Mouse (Mus musculus): ENCODE results near the gene Caln1. TPM values are rescaled to one million over a fixed set of nuclear protein-coding genes. Genes with fewer than 3 reads are reported as not detected.

The Caln1 gene
- polyA plus RNA-seq, 1 experiment from 2014 or later = 0.95 TPM

DNA sequence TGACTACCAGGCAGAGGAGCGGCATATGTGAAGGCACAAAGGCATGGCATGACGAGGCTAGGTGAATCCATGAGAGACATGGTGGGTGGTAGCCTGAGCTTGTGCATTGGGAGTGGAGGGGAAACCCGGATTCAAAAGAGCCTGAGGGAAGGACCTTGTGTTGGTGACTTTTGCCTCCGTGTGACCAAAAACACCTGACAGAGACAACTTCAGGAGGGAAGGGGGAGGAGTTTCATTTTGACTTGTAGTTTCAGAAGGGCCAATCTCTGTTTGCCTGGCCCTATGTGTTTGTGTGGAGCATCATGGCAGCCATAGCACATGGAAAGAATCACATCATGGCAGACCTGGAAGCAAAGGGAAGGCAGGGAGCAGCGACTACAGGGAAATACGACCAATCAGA is 479.3 kb downstream of the Caln1 start:
- Histone ChIP-seq H3K27ac (ENCODE audit: low read length) (no peak overlapping the region), H3K4me3 (ENCODE audit: low read length) (no peak overlapping the region), H3K9ac (replicated peaks; ENCODE audit: low read length) (no peak overlapping the region), H3K27me3 (ENCODE audit: insufficient read depth, low read length) (no peaks in the 10 kb centered on the region), H3K4me2 (replicated peaks; ENCODE audit: low read depth, low read length) (no peak overlapping the region), H3K9me3 (ENCODE audit: low read length) (no peaks in the 10 kb centered on the region), H3K4me1 (ENCODE audit: insufficient read depth, low read length) (peaks cover under 1% of the 10 kb centered on the region; the same call in 1 of the 2 replicates), H3K36me3 (ENCODE audit: insufficient read depth, low read length) (no peaks in the 10 kb centered on the region)
- 85% methylated on average over 6 of the region's 6 CpGs for WGBS
- ATAC-seq (ENCODE audit: low FRiP score, low TSS enrichment) = no peak

- no peaks in the 10 kb centered on the region for H3K9me3 ChIP-seq (ENCODE audit: low read length)
- no peaks in the 10 kb centered on the region for H3K36me3 ChIP-seq (ENCODE audit: insufficient read depth, low read length)
- H3K9ac ChIP-seq (replicated peaks; ENCODE audit: low read length) = no peak overlapping the region
- WGBS = 57% methylated on average over 4 of the region's 4 CpGs
- no peak for ATAC-seq (ENCODE audit: low FRiP score, low TSS enrichment)
- no peak overlapping the region for H3K4me3 ChIP-seq (ENCODE audit: low read length)
- peaks cover 3% of the 10 kb centered on the region; the same call in 1 of the 2 replicates for H3K4me1 ChIP-seq (ENCODE audit: insufficient read depth, low read length)
- no peaks in the 10 kb centered on the region for H3K27me3 ChIP-seq (ENCODE audit: insufficient read depth, low read length)
- H3K4me2 ChIP-seq (replicated peaks; ENCODE audit: low read depth, low read length) = no peak overlapping the region
- no peak overlapping the region for H3K27ac ChIP-seq (ENCODE audit: low read length)
Observed at GRCm38 (mm10) chr5:130849610-130850009, 480.4 kb downstream of the Caln1 start.

- H3K9ac ChIP-seq (replicated peaks; ENCODE audit: low read length) = peak overlapping the region; percentile 39; the same call in 1 of the 2 replicates
- H3K27me3 ChIP-seq (ENCODE audit: insufficient read depth, low read length) = no peaks in the 10 kb centered on the region
- no peaks in the 10 kb centered on the region for H3K9me3 ChIP-seq (ENCODE audit: low read length)
- H3K4me3 ChIP-seq (ENCODE audit: low read length) = peak overlapping the region; percentile 23; the same call in 1 of the 2 replicates
- no peak overlapping the region for H3K27ac ChIP-seq (ENCODE audit: low read length)
- 11% methylated on average over 11 of the region's 11 CpGs for WGBS
- peaks cover 3% of the 10 kb centered on the region; the same call in 1 of the 2 replicates for H3K4me1 ChIP-seq (ENCODE audit: insufficient read depth, low read length)
- no peaks in the 10 kb centered on the region for H3K36me3 ChIP-seq (ENCODE audit: insufficient read depth, low read length)
- ATAC-seq (ENCODE audit: low FRiP score, low TSS enrichment) = no peak
- H3K4me2 ChIP-seq (replicated peaks; ENCODE audit: low read depth, low read length) = peak overlapping the region; percentile 42
Observed at GRCm38 (mm10) chr5:130852182-130852581, 482.9 kb downstream of the Caln1 start.

DNA sequence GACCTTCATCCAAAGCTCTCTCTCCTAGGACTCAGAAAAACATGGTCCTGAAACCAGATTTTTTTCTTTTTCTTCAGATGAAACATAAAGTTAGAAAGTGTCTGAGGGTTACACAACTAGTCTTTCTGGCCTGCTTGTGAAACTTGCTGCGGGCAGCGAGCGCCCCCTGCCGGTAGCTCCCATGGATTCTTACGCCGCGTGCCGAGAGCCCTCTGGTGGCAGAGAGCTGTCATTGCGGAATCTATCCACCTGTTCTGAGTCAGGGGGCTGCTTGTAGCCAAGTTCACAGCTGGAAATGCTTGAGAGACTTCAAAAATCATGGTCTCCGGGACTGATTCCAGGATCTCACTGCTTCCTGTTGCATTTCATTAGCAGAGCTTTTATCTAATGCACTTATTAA is 484.1 kb downstream of the Caln1 start:
- peaks cover 3% of the 10 kb centered on the region; the same call in 1 of the 2 replicates for H3K4me1 ChIP-seq (ENCODE audit: insufficient read depth, low read length)
- no peak overlapping the region for H3K9ac ChIP-seq (replicated peaks; ENCODE audit: low read length)
- H3K4me3 ChIP-seq (ENCODE audit: low read length) = no peak overlapping the region
- WGBS = under 1% methylated on average over 10 of the region's 10 CpGs
- H3K9me3 ChIP-seq (ENCODE audit: low read length) = no peaks in the 10 kb centered on the region
- ATAC-seq (ENCODE audit: low FRiP score, low TSS enrichment) = no peak
- H3K27ac ChIP-seq (ENCODE audit: low read length) = no peak overlapping the region
- no peaks in the 10 kb centered on the region for H3K36me3 ChIP-seq (ENCODE audit: insufficient read depth, low read length)
- no peak overlapping the region for H3K4me2 ChIP-seq (replicated peaks; ENCODE audit: low read depth, low read length)
- no peaks in the 10 kb centered on the region for H3K27me3 ChIP-seq (ENCODE audit: insufficient read depth, low read length)

GRCm38 (mm10) chr5:130854430-130854829 is 485.2 kb downstream of the Caln1 start:
- H3K4me2 ChIP-seq (replicated peaks; ENCODE audit: low read depth, low read length) = no peak overlapping the region
- H3K9ac ChIP-seq (replicated peaks; ENCODE audit: low read length) = no peak overlapping the region
- whole genome bisulfite sequencing = 80% methylated on average over 7 of the region's 7 CpGs
- no peak overlapping the region for H3K27ac ChIP-seq (ENCODE audit: low read length)
- peaks cover 3% of the 10 kb centered on the region; the same call in 1 of the 2 replicates for H3K4me1 ChIP-seq (ENCODE audit: insufficient read depth, low read length)
- H3K27me3 ChIP-seq (ENCODE audit: insufficient read depth, low read length) = no peaks in the 10 kb centered on the region
- no peaks in the 10 kb centered on the region for H3K9me3 ChIP-seq (ENCODE audit: low read length)
- H3K36me3 ChIP-seq (ENCODE audit: insufficient read depth, low read length) = no peaks in the 10 kb centered on the region
- no peak overlapping the region for H3K4me3 ChIP-seq (ENCODE audit: low read length)
- ATAC-seq (ENCODE audit: low FRiP score, low TSS enrichment) = no peak

- Histone ChIP-seq H3K4me1 (ENCODE audit: insufficient read depth, low read length) (peaks cover 3% of the 10 kb centered on the region; the same call in 1 of the 2 replicates), H3K27me3 (ENCODE audit: insufficient read depth, low read length) (no peaks in the 10 kb centered on the region), H3K9ac (replicated peaks; ENCODE audit: low read length) (no peak overlapping the region), H3K36me3 (ENCODE audit: insufficient read depth, low read length) (no peaks in the 10 kb centered on the region), H3K4me3 (ENCODE audit: low read length) (no peak overlapping the region), H3K27ac (ENCODE audit: low read length) (no peak overlapping the region), H3K4me2 (replicated peaks; ENCODE audit: low read depth, low read length) (no peak overlapping the region), H3K9me3 (ENCODE audit: low read length) (no peaks in the 10 kb centered on the region)
- WGBS = 28% methylated on average over 8 of the region's 8 CpGs
- ATAC-seq (ENCODE audit: low FRiP score, low TSS enrichment) = no peak
Observed at GRCm38 (mm10) chr5:130858148-130858547, 488.9 kb downstream of the Caln1 start.

GRCm38 (mm10) chr5:130858706-130859105 is 489.5 kb downstream of the Caln1 start:
- no peaks in the 10 kb centered on the region for H3K27me3 ChIP-seq (ENCODE audit: insufficient read depth, low read length)
- no peak for ATAC-seq (ENCODE audit: low FRiP score, low TSS enrichment)
- H3K4me1 ChIP-seq (ENCODE audit: insufficient read depth, low read length) = peaks cover under 1% of the 10 kb centered on the region; the same call in 1 of the 2 replicates
- H3K9ac ChIP-seq (replicated peaks; ENCODE audit: low read length) = no peak overlapping the region
- no peak overlapping the region for H3K27ac ChIP-seq (ENCODE audit: low read length)
- H3K9me3 ChIP-seq (ENCODE audit: low read length) = no peaks in the 10 kb centered on the region
- no peaks in the 10 kb centered on the region for H3K36me3 ChIP-seq (ENCODE audit: insufficient read depth, low read length)
- 77% methylated on average over 3 of the region's 3 CpGs for WGBS
- H3K4me2 ChIP-seq (replicated peaks; ENCODE audit: low read depth, low read length) = no peak overlapping the region
- H3K4me3 ChIP-seq (ENCODE audit: low read length) = no peak overlapping the region

DNA sequence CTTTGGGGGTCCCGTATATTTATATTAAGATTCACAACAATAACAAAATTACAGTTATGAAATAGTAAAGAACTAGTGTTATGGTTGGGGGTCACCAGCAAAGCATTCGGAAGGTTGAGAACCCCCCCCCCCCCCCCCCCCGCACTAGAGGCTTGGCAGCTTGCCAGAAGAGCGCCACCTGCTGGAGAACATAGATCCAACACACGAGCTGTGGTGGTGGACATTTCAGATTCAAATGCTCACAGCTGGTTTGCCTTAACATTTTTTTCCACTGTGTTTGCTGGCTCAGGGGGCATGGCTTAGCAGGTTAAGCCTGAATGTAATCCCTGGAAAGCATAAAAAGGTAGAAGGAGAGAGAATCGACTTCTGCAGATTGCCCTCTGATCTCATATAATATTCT is 490.5 kb downstream of the Caln1 start:
- Histone ChIP-seq H3K27me3 (ENCODE audit: insufficient read depth, low read length) (no peaks in the 10 kb centered on the region), H3K36me3 (ENCODE audit: insufficient read depth, low read length) (no peaks in the 10 kb centered on the region), H3K9me3 (ENCODE audit: low read length) (no peaks in the 10 kb centered on the region), H3K4me1 (ENCODE audit: insufficient read depth, low read length) (no peaks in the 10 kb centered on the region), H3K4me2 (replicated peaks; ENCODE audit: low read depth, low read length) (no peak overlapping the region), H3K4me3 (ENCODE audit: low read length) (no peak overlapping the region), H3K27ac (ENCODE audit: low read length) (no peak overlapping the region), H3K9ac (replicated peaks; ENCODE audit: low read length) (no peak overlapping the region)
- no peak for ATAC-seq (ENCODE audit: low FRiP score, low TSS enrichment)
- 51% methylated on average over 4 of the region's 6 CpGs for WGBS

- Histone ChIP-seq H3K4me3 (ENCODE audit: low read length) (no peak overlapping the region), H3K36me3 (ENCODE audit: insufficient read depth, low read length) (no peaks in the 10 kb centered on the region), H3K9me3 (ENCODE audit: low read length) (no peaks in the 10 kb centered on the region), H3K4me1 (ENCODE audit: insufficient read depth, low read length) (no peaks in the 10 kb centered on the region), H3K9ac (replicated peaks; ENCODE audit: low read length) (no peak overlapping the region), H3K27ac (ENCODE audit: low read length) (no peak overlapping the region), H3K27me3 (ENCODE audit: insufficient read depth, low read length) (no peaks in the 10 kb centered on the region), H3K4me2 (replicated peaks; ENCODE audit: low read depth, low read length) (no peak overlapping the region)
- ATAC-seq (ENCODE audit: low FRiP score, low TSS enrichment) = no peak
- 59% methylated on average over 5 of the region's 5 CpGs for WGBS
Observed at GRCm38 (mm10) chr5:130862302-130862701, 493.0 kb downstream of the Caln1 start.

DNA sequence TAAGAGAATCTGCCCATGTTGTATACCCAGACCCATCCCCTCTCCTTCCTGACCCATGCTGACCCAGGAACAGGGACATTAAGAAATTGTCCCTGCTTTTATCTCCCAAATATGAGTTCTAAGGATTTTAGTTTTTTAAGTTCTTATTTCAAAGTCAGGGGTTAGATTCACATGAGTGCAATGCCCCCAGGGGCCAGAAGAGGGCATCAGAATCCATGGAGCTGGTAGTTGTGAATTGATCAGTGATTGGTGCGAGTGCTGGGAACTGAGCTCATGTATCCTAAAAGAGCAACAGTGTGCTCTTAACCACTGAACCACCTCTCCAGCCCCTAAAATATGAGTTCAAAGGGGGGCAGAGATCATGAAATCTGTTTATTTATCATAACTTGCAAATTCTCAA is 500.6 kb downstream of the Caln1 start:
- no peak overlapping the region for H3K4me2 ChIP-seq (replicated peaks; ENCODE audit: low read depth, low read length)
- 86% methylated on average over 1 of the region's 1 CpGs for WGBS
- ATAC-seq (ENCODE audit: low FRiP score, low TSS enrichment) = no peak
- H3K9me3 ChIP-seq (ENCODE audit: low read length) = peaks cover 6% of the 10 kb centered on the region; the same call in 1 of the 2 replicates
- no peak overlapping the region for H3K9ac ChIP-seq (replicated peaks; ENCODE audit: low read length)
- no peak overlapping the region for H3K4me3 ChIP-seq (ENCODE audit: low read length)
- no peaks in the 10 kb centered on the region for H3K27me3 ChIP-seq (ENCODE audit: insufficient read depth, low read length)
- no peaks in the 10 kb centered on the region for H3K4me1 ChIP-seq (ENCODE audit: insufficient read depth, low read length)
- H3K36me3 ChIP-seq (ENCODE audit: insufficient read depth, low read length) = no peaks in the 10 kb centered on the region
- H3K27ac ChIP-seq (ENCODE audit: low read length) = no peak overlapping the region
